Mouse (Mus musculus) adrenal gland, adult 18-20 months (tissue): ENCODE measurements at regions not wholly inside any gene's neighbourhood (a gene's known extent, or its start where the extent isn't known, plus 50 kb on each side); places are given as distances from the start of the nearest gene placed in this dataset.
"Not testable (repeated sequence)": the region's sequence is repeated elsewhere in the genome, so short reads cannot be mapped to it uniquely, and the experiment has no call there.

Source experiments
- DNase-seq, 2 experiments: peaks; one replicate each; pipeline ENCODE4 v3.0.0; 2021 to 2022; ENCODE audit warnings: low spot score in 2 of 2

DNA sequence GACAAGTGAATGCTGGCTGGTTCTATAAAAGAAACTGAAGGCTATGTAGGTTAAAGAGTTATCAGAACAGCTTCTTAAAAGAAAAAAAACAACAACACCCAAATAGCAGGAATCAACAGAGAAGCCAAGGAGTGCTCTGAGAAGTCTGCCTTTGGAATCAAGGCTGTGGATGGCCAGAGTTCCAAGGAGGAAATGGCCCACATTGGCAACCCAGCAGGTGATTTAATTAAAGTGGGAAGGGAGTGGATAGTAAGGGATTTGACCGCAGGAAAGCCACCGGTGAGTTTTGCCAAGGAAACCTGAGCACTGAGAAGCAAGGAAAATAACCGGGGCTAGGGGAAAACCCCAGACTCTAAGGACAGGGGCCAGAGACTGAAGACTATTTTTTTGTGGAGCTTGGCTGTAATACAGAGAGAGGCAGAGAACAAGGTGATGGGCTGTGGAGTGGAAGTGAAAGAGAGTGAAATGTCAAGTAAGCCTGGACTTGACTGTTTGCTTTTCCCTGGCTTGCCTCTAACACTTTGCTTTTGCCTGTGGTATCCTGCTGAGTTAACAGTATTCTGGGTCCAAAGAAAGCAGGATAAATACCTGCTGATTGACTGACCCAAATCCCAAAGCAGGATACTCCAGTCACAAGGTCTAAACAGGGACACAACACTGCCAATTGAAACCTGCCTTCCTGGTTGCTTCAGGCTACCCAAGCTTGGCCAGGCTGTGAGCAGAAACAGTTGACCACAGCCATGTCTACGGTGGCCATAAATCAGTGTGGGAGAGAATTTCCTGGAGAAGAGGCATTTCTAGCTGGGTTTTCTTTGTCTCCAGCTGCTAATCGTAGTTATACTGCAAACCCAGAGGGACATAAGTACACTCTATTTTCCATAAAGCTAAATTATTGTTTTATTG is 125.9 kb downstream of the Arrdc3 start:
- DNase-seq: no peak

DNA sequence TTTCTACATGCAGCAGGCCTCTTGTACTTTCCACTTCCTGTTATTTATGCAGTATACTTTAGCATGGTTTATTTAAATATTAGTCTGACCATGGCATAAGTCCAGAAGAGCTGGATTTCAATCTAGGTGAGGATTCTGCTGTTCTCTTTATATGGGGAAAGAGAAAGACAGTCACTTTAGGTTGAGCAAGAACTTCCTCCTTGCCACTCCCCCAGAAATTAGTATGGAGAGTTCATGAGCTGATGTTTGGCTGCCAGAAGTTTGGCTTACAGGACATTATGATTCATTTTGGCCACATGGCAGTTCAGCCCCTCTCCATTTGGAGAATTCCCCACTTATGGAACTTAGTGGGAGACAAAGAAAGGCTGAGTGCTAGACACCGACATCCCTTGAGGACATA is 130.8 kb downstream of the Arrdc3 start:
- DNase-seq: no peak

GRCm38 (mm10) chr13:81020106-81020747 is 137.0 kb downstream of the Arrdc3 start:
- no peak for DNase-seq

- DNase-seq: no peak
Measured at GRCm38 (mm10) chr13:81020811-81021210, 137.6 kb downstream of the Arrdc3 start.

DNA sequence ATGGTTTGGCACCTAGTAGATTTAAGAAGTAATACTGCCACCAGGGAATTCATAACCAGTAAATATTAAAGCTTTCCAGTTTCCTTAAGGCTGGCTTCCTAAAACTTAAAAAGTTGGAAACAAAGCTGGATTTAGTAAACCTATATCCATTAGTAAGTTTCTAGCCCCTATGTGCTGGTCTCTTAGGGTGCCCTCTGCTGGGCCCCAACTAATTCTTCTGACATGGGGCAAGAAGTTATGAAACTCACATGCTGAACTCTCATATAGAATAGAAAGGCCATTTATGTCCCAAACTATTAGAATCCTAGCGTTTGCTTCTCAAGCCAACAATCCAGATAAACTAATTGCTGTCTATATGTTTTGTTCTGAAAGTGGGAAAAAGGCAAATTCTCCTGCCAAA is 139.2 kb downstream of the Arrdc3 start:
- DNase-seq: no peak

- DNase-seq: not testable (repeated sequence)
Measured at GRCm38 (mm10) chr13:81025241-81025760, 142.1 kb downstream of the Arrdc3 start.

DNA sequence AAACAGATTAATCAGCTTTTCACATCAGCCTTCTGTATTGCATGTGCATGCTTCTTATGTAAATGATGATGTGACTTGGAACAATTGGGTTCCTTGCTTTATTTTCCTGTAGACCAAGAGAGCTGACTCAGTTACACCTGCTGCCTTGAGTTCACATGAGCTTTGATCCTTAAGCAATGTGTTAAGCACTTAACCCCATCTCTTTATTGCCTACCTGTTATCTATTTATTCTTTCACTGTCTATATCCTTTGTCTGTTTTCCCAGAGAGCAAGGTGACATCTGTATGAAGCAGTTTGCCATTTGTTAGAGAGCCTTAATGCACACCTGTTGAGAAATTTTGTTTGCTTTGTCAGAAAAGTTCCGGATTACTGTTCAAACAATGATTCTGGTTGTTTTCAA is 154.1 kb downstream of the Arrdc3 start:
- no peak for DNase-seq

DNA sequence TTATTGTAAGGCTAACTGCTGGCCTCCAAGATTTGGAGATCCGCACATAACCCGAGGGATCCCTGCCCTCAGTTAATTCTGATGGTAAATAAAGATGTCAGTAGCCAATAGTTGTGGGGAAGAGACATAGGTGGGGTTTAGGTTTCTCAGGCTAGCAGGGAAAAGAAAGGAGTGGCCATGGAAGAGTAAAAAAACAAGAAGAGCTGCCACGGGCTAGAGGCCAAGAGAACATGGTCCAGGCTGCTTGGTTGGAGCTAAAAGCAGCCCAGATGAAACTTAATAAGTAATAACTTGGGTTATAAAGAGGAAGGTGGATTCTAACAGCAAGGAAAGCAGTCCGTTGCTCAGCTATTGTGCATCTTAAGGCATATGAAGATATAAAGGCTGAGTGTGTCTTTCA is 155.6 kb downstream of the Arrdc3 start:
- no peak for DNase-seq

GRCm38 (mm10) chr13:81040494-81040893 is 157.3 kb downstream of the Arrdc3 start:
- DNase-seq: no peak

GRCm38 (mm10) chr13:81041646-81042045 is 158.5 kb downstream of the Arrdc3 start:
- no peak for DNase-seq
